Mouse (Mus musculus) forebrain, embryonic 15.5 days (tissue): ENCODE results near the gene Erich3. TPM values are rescaled to one million over a fixed set of nuclear protein-coding genes. Genes with fewer than 3 reads are reported as not detected.

ENCODE experiments used
- ATAC-seq: fragments of 200-750 bp; cut with Nextera tagmentation; replicated peaks from 2 replicates; pipeline ENCODE4 v1.8.0; 2017; ENCODE audit warnings: mild to moderate bottlenecking, moderate TSS enrichment, moderate library complexity
- H3K27ac ChIP-seq: fragments of 300-500 bp; sonication (generic); replicated peaks from 2 replicates; pipeline ENCODE4 v1.5.1; 2015; ENCODE audit warnings: mild to moderate bottlenecking, inconsistent platforms
- H3K27me3 ChIP-seq: fragments of 300-500 bp; sonication (generic); 2 replicates; pipeline ENCODE4 v1.6.1; 2015; ENCODE audit warnings: inconsistent platforms
- H3K36me3 ChIP-seq: fragments of 300-500 bp; sonication (generic); 2 replicates; pipeline ENCODE4 v1.6.1; 2015; ENCODE audit warnings: mild to moderate bottlenecking, inconsistent platforms
- H3K4me1 ChIP-seq: fragments of 300-500 bp; sonication (generic); 2 replicates; pipeline ENCODE4 v1.6.1; 2015; ENCODE audit warnings: inconsistent platforms
- H3K4me2 ChIP-seq: fragments of 300-500 bp; sonication (generic); replicated peaks from 2 replicates; pipeline ENCODE4 v1.6.1; 2015; ENCODE audit warnings: mild to moderate bottlenecking, inconsistent platforms
- H3K4me3 ChIP-seq: fragments of 300-500 bp; sonication (generic); 2 replicates; pipeline ENCODE4 v1.5.1; 2015; ENCODE audit warnings: mild to moderate bottlenecking, inconsistent platforms
- H3K9ac ChIP-seq: fragments of 300-500 bp; sonication (generic); replicated peaks from 2 replicates; pipeline ENCODE4 v1.6.1; 2015; ENCODE audit warnings: mild to moderate bottlenecking, inconsistent platforms
- H3K9me3 ChIP-seq: fragments of 300-500 bp; sonication (generic); 2 replicates; pipeline ENCODE4 v1.6.1; 2016; ENCODE audit warnings: inconsistent platforms
- whole genome bisulfite sequencing: fragments of 180-500 bp; shearing (Covaris S2); methylation state at CpG from one replicate; pipeline ENCODE4 v1.1.7; 2015; ENCODE audit warnings: mixed read lengths; 5-methylcytosine and 5-hydroxymethylcytosine counted together
- polyA plus RNA-seq: library from polyadenylated mRNA; unstranded; fragments of >200 nt; fragmentation: Nextera tagmentation; extraction: Ambion mirVana; gene quantifications from 2 replicates; pipeline ENCODE4 v1.2.1, GENCODE M21; 2015

Erich3 gene
- polyA plus RNA-seq, 1 experiment from 2014 or later = 1.8 TPM

DNA sequence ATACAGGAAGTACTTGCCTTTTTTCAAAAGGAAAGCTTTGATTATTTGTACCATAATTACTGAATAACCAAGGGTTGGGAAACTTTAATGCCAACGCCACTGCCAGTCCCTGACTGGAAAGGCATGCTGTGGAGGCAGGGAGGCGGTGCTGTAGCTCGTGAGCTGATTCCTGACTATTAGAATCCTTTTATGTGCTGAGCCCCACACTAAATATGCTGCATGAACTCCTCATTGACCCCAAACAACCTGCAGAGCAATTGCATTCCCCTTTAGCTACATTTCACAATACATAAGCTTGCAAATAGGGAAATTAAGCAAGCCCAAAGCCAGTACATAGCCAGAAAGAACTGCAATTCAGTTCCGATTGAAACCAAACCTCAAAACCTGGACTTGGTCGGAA is 77.8 kb downstream of the Erich3 start:
- H3K4me2 ChIP-seq = no peak overlapping the region
- no peak overlapping the region for H3K27ac ChIP-seq
- no peak overlapping the region for H3K9ac ChIP-seq
- no peak overlapping the region for H3K4me3 ChIP-seq
- ATAC-seq = no peak
- H3K4me1 ChIP-seq = peaks cover 6% of the 10 kb centered on the region; the same call in 1 of the 2 replicates
- no peaks in the 10 kb centered on the region for H3K27me3 ChIP-seq
- 41% methylated on average over 5 of the region's 5 CpGs for WGBS
- H3K9me3 ChIP-seq = no peaks in the 10 kb centered on the region
- no peaks in the 10 kb centered on the region for H3K36me3 ChIP-seq

DNA sequence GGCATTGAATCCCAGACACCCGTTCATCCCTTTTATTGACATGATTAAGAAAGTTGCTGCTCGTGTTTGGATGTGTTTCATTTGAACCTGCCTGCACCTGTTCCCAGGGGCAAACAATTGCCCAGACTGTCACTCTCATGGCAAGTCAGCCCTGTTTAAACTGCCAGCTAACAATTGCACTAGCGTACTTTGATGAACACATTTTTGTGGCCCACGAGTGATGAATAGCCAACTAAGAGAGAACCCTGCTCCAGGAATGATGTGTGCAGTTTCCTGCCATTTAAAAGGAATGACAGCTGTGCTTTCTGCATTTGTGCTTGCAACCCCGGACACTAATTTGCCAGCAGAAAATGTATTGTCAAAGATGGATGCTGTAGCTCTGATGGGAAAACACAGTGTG is 79.3 kb downstream of the Erich3 start:
- Histone ChIP-seq H3K27ac (no peak overlapping the region), H3K27me3 (no peaks in the 10 kb centered on the region), H3K9ac (no peak overlapping the region), H3K4me3 (no peak overlapping the region), H3K4me1 (peaks cover 6% of the 10 kb centered on the region; the same call in 1 of the 2 replicates), H3K4me2 (no peak overlapping the region), H3K9me3 (no peaks in the 10 kb centered on the region), H3K36me3 (no peaks in the 10 kb centered on the region)
- WGBS = 15% methylated on average over 5 of the region's 5 CpGs
- no peak for ATAC-seq

DNA sequence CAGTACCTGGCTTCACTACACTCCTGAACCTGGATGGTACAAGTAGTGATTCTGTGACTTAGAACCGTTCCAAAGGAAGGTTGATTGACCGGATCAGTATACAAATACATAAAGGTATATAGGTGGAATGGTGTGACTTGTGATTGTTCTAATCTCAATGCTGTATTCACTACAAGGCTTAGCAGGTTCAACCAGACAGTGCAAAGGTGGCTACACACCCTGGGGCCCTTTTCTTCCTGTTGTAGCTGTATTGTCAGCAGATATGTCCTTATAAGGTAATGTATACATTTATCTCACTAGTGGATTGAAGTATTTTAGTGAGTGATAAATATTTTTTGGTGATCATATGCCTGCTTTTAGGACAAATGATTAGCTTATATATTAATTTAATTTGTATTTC is 80.7 kb downstream of the Erich3 start:
- H3K36me3 ChIP-seq = no peaks in the 10 kb centered on the region
- H3K27ac ChIP-seq = no peak overlapping the region
- H3K27me3 ChIP-seq = no peaks in the 10 kb centered on the region
- H3K9me3 ChIP-seq = no peaks in the 10 kb centered on the region
- no peak for ATAC-seq
- WGBS = 97% methylated on average over 2 of the region's 2 CpGs
- no peak overlapping the region for H3K9ac ChIP-seq
- no peak overlapping the region for H3K4me3 ChIP-seq
- H3K4me2 ChIP-seq = no peak overlapping the region
- H3K4me1 ChIP-seq = peaks cover 6% of the 10 kb centered on the region; the same call in 1 of the 2 replicates

DNA sequence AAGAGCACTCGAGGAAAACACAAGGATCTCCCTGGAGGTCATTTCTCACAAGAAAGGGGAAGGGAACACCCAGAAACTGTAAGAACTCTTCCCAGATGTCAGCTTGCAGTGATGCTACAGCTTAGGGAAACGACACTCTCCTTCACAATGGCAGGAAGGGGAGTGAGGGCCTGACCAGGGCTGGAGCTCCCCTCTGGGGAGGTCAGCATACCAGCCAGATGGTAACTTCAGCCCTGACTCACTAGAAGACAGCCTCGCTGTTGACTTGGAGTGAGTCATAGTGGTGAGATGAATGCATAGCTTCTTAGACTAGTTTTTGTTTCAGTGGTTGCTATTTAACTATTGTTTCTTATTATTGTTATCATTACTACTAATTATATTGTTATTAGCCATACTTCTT is 90.8 kb downstream of the Erich3 start:
- H3K4me2 ChIP-seq = no peak overlapping the region

DNA sequence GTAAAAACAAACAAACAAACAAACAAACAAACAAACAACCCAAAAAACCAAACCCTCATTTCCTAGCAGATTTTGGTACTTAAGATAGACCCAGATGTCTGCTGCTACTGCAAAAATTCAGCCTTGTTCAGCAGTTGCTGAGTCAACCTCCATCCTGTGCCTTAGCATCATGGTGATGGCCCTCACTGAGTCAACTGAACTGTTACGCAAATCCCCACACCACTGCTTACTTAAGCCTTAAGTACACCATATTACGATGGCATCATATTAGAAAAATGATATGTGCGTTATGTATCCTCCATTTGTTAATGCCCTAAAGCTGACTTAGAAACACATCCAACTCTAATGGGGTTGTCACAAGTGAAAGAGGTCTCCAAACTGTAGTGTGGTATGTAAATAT is 91.6 kb downstream of the Erich3 start:
- H3K36me3 ChIP-seq = no peaks in the 10 kb centered on the region
- H3K4me2 ChIP-seq = no peak overlapping the region
- H3K27ac ChIP-seq = no peak overlapping the region
- H3K4me1 ChIP-seq = no peaks in the 10 kb centered on the region
- no peak overlapping the region for H3K9ac ChIP-seq
- H3K27me3 ChIP-seq = no peaks in the 10 kb centered on the region
- no peaks in the 10 kb centered on the region for H3K9me3 ChIP-seq
- WGBS = 94% methylated on average over 3 of the region's 3 CpGs
- no peak for ATAC-seq
- H3K4me3 ChIP-seq = no peak overlapping the region

More for the DNA sequence above, 90.8 kb downstream of the Erich3 start:
- no peaks in the 10 kb centered on the region for H3K27me3 ChIP-seq
- WGBS = 62% methylated on average over 3 of the region's 3 CpGs
- H3K9me3 ChIP-seq = no peaks in the 10 kb centered on the region
- no peak overlapping the region for H3K9ac ChIP-seq
- ATAC-seq = no peak
- no peaks in the 10 kb centered on the region for H3K36me3 ChIP-seq
- H3K27ac ChIP-seq = no peak overlapping the region
- H3K4me1 ChIP-seq = no peaks in the 10 kb centered on the region
- no peak overlapping the region for H3K4me3 ChIP-seq

DNA sequence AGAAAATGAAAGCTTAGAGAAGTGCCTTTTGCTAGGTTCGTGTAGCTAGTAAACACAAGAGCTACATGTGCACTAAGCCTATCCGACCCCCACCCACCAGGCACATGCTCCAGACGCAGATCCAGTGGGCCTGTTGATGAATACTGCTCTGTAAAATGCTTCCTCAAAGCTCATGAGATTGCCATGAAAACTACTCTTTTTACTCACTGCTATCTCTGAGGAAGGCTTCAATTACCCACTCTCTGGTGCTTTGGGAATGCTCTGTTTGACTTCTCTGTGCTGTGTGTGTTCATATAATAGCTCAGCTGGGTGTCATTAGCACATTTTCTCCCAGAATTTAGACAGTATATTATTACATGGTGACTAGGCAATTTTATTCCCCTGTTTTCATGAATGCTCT is 94.4 kb downstream of the Erich3 start:
- H3K9ac ChIP-seq = no peak overlapping the region
- ATAC-seq = peak; percentile 78
- no peaks in the 10 kb centered on the region for H3K9me3 ChIP-seq
- no peak overlapping the region for H3K4me2 ChIP-seq
- H3K4me3 ChIP-seq = no peak overlapping the region
- 45% methylated on average over 3 of the region's 3 CpGs for WGBS
- 0 out of 2 replicates have a peak overlapping the region, but pooled peaks have one; percentile 15 for H3K27ac ChIP-seq
- no peaks in the 10 kb centered on the region for H3K36me3 ChIP-seq
- no peaks in the 10 kb centered on the region for H3K27me3 ChIP-seq
- no peaks in the 10 kb centered on the region for H3K4me1 ChIP-seq

DNA sequence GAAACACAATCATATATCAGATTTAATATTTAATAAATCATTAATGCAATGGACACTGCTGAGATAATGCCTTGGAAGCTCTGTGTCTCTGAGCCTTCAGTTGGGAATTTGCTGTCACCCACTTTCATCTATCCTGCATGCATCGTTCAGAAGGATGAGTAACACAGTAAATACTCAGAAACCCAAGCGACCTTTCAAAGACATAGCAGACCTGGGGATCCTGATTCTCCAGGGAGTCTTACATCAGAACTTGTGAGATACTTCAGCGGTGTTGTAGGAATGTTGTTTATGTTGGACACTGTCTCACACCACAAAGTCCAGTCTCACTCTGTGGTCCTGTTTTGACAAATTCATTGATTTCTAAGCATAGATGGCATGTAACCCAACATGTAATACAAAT is 97.4 kb downstream of the Erich3 start:
- 88% methylated on average over 3 of the region's 3 CpGs for WGBS

DNA sequence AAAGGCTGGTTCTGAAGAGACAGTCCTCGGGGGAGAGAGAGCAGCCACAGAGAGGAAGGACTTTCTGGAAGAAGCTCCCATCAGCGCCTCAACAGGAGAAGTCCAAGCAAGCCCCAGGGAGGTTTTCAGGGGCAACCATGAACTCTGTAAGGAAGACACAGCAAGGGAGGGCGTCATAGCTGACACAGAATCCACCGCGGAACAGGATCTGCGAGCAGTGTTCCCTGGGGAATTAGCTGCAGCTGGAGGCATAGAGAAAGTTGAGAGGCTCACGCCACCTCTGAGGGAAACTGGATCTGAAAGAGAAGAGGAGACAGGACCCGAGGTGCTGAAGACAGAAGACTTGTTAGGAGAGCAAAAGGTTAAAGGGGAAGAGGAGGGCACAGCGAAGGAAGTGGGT is 99.7 kb downstream of the Erich3 start:
- no peaks in the 10 kb centered on the region for H3K36me3 ChIP-seq
- H3K4me3 ChIP-seq = no peak overlapping the region
- no peak overlapping the region for H3K4me2 ChIP-seq
- no peak overlapping the region for H3K9ac ChIP-seq
- ATAC-seq = no peak
- H3K27ac ChIP-seq = no peak overlapping the region
- H3K4me1 ChIP-seq = no peaks in the 10 kb centered on the region
- H3K27me3 ChIP-seq = no peaks in the 10 kb centered on the region
- H3K9me3 ChIP-seq = no peaks in the 10 kb centered on the region
- WGBS = 81% methylated on average over 9 of the region's 9 CpGs

More for the DNA sequence above, 97.4 kb downstream of the Erich3 start:
- ATAC-seq = no peak
- no peaks in the 10 kb centered on the region for H3K4me1 ChIP-seq
- H3K36me3 ChIP-seq = no peaks in the 10 kb centered on the region
- no peak overlapping the region for H3K9ac ChIP-seq
- no peaks in the 10 kb centered on the region for H3K27me3 ChIP-seq
- H3K4me2 ChIP-seq = no peak overlapping the region
- H3K9me3 ChIP-seq = no peaks in the 10 kb centered on the region
- no peak overlapping the region for H3K4me3 ChIP-seq
- no peak overlapping the region for H3K27ac ChIP-seq

DNA sequence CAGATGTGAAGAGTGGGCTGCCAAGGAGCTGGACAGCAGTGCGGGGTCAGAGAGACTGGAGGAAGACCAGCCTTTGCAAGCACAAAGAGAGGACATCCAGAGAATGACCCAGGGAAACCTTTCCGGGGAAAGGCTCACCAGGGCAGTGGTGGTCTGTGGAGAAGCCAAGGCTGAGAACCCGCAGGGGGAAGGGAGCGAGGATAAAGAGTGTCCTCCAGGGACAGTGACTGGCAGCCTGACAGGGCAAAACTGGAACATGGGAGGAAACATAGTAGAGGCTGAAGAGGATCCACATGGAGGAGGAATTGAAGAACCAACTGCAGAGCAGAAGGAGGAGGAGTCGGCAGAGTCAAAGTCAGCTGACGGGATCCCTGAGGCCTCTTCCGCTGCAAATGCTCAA is 100.5 kb downstream of the Erich3 start:
- Histone ChIP-seq H3K27me3 (no peaks in the 10 kb centered on the region), H3K9ac (no peak overlapping the region), H3K9me3 (no peaks in the 10 kb centered on the region), H3K4me2 (no peak overlapping the region), H3K27ac (no peak overlapping the region), H3K4me1 (no peaks in the 10 kb centered on the region), H3K4me3 (no peak overlapping the region), H3K36me3 (no peaks in the 10 kb centered on the region)
- ATAC-seq = no peak
- WGBS = 88% methylated on average over 7 of the region's 7 CpGs

DNA sequence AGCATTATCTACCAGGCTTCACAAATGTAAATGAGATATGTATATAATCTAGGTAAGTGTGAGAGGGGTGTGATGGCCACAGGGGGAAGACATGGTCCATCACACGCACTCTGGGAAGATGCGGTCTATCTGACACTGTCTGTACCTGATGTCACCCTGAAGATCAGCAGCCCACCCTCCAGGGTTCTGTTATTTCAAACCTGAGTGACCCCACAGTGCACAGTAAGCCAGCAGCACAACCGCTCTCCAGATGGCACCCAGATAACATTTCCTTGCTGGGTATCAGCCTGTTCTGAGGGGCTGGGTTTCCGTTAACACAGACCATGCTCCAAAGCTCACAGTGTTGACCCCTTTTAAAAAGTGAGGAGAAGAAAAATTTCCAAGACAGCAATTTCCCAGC is 102.7 kb downstream of the Erich3 start:
- no peaks in the 10 kb centered on the region for H3K9me3 ChIP-seq
- H3K36me3 ChIP-seq = no peaks in the 10 kb centered on the region
- H3K27me3 ChIP-seq = no peaks in the 10 kb centered on the region
- 89% methylated on average over 4 of the region's 4 CpGs for WGBS
- no peak overlapping the region for H3K27ac ChIP-seq
- no peak overlapping the region for H3K4me3 ChIP-seq
- no peak for ATAC-seq
- H3K4me1 ChIP-seq = no peaks in the 10 kb centered on the region
- H3K9ac ChIP-seq = no peak overlapping the region
- H3K4me2 ChIP-seq = no peak overlapping the region

DNA sequence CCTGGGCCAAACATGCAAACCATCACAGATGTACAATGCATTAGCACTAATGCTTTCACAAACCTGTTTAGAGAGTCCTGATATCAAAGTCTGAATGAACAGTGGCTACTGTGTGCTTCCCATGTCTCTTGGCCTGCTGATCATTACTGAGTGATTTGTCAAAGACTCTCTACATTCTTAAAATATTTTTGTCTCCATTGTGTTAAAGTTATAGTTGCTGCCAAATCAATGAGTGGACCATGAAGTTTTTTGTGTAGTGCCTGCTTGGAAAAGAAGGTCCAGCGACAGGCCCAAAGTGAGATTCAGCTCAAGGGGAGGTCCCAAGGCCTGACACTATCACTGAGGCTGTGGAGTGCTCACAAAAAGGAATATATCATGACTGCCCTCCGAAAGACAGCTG is 108.0 kb downstream of the Erich3 start:
- 86% methylated on average over 2 of the region's 2 CpGs for WGBS
- Histone ChIP-seq H3K27me3 (no peaks in the 10 kb centered on the region), H3K27ac (no peak overlapping the region), H3K4me2 (no peak overlapping the region), H3K4me1 (0 out of 2 replicates have a peak, but pooled peaks cover 3% of the 10 kb centered on the region), H3K9ac (no peak overlapping the region), H3K36me3 (no peaks in the 10 kb centered on the region), H3K9me3 (no peaks in the 10 kb centered on the region), H3K4me3 (no peak overlapping the region)
- no peak for ATAC-seq

DNA sequence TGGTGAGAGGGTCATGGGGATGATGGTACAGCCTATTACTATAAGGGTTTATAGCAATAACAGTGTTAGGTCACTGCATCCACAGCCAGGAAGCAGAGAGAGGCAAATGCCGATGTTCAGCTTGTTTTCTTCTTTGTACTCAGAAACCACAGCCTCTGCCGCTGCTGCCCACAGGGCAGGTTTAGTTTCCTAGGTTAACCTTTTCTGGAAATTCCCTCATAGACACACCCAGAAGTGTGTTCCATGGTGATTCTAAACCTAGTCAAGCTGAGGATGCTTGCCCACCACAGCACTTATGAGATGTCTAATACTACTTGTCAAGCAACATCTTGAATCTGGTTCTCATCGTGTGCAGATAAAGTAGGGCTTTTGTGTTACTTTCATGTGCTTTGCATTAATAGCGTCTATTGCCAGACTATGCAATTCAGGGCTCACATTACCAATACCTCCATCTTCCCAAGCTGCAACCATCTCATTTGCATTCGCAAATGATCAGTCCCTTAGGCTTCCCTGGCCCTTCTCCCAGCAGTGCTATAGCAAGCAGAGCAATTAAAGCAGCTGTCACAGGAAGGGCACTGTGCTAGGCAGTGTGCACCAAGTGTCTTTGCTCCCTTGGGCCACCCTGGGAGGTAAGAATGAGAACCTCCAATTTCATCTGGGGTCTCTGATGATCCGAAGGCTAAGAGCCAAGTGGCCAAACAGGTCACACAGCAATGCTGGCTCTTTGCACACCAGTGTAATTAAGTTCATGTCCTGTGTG is 115.4 kb downstream of the Erich3 start:
- no peaks in the 10 kb centered on the region for H3K27me3 ChIP-seq
- peaks cover 25% of the 10 kb centered on the region for H3K4me1 ChIP-seq
- 24% methylated on average over 6 of the region's 6 CpGs for WGBS
- no peaks in the 10 kb centered on the region for H3K36me3 ChIP-seq
- no peak overlapping the region for H3K27ac ChIP-seq
- H3K4me2 ChIP-seq = no peak overlapping the region
- no peak overlapping the region for H3K9ac ChIP-seq
- H3K4me3 ChIP-seq = no peak overlapping the region
- H3K9me3 ChIP-seq = no peaks in the 10 kb centered on the region
- peak; percentile 90 for ATAC-seq

DNA sequence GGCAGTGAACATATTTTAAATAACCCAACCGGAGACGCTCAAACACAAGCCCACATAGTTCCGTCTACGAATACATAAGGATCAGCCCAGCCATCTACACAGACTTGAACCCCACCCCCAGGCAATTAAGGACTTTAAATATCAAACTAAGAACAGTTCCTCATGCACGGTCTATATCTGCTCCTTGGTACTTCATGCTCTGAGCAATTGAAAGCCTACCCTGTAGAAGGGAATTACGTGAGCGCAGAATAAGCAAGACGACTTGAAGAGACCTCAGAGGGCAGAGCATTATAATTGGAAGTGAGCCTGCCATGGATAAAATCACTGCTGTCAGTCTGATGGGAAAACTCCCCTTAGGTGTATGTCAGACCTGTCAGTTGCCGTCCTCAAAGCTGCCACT is 122.7 kb downstream of the Erich3 start:
- no peaks in the 10 kb centered on the region for H3K27me3 ChIP-seq
- no peak overlapping the region for H3K9ac ChIP-seq
- no peaks in the 10 kb centered on the region for H3K9me3 ChIP-seq
- H3K4me3 ChIP-seq = no peak overlapping the region
- no peaks in the 10 kb centered on the region for H3K36me3 ChIP-seq
- 84% methylated on average over 9 of the region's 9 CpGs for WGBS
- H3K27ac ChIP-seq = no peak overlapping the region
- H3K4me1 ChIP-seq = no peaks in the 10 kb centered on the region
- H3K4me2 ChIP-seq = no peak overlapping the region
- ATAC-seq = no peak
